Mouse (Mus musculus): ENCODE data around the gene Gm11060. TPM values are rescaled to one million over a fixed set of nuclear protein-coding genes. Genes with fewer than 3 reads are reported as not detected.

Gm11060 gene
- polyA plus RNA-seq, 1 experiment from 2014 or later, result not detected

DNA sequence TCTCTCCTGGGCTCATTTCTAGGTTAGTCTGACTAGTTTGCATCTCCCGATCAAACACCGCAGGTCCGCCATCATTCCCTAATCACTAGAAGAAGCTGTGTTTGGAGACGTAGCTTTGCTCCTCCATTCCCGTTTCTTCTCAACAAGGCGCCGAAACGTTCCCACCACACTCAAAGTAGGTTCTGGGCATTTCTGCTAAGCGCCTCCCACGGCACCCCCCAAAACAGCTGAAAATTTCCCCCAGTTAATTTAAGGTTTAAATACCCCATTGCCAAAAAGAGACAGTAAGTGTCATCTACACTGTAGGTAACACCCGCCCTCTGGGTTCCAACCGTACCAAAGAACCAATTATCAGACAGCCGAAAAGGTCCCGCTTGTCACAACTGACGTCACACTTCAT, 33.8 kb downstream of the Gm11060 start:
- Histone ChIP-seq H3K4me2 (replicated peaks; ENCODE audit: low read depth, low read length) (peak overlapping the region; percentile 69), H3K27ac (ENCODE audit: low read length) (peak overlapping the region; percentile 96), H3K9ac (replicated peaks; ENCODE audit: low read length) (peak overlapping the region; percentile 85), H3K9me3 (ENCODE audit: low read length) (no peaks in the 10 kb centered on the region), H3K27me3 (ENCODE audit: insufficient read depth, low read length) (peaks cover 58% of the 10 kb centered on the region), H3K4me3 (ENCODE audit: low read length) (peak overlapping the region; percentile 76), H3K4me1 (ENCODE audit: insufficient read depth, low read length) (peaks cover 41% of the 10 kb centered on the region), H3K36me3 (ENCODE audit: insufficient read depth, low read length) (no peaks in the 10 kb centered on the region)
- WGBS, result 3% methylated on average over 15 of the region's 15 CpGs
- no peak for ATAC-seq (ENCODE audit: low FRiP score, low TSS enrichment)

DNA sequence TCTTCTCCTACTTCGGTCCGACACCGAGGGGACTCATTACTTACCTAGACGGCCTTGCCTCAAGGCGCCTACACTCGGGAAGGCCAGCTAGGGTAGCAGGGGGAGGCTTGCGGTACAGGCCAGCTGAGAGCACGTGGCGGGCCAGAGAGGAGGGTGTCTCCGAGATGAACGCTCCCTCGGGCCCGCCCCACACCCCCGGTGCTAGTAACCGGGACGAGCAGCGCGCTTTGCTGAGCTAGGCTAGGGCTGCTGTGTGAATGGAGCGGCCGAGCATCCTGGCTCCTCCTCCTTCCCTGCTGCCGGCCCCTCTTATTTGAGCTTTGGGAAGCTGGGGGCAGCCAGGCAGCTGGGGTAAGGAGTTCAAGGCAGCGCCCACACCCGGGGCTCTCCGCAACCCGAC, 34.5 kb downstream of the Gm11060 start, which contains the start of gene Wt1:
Gene Wt1 (plus strand): TSS at position 251 of the 400 bp plus-strand sequence.
- Histone ChIP-seq H3K4me1 (ENCODE audit: insufficient read depth, low read length) (peaks cover 41% of the 10 kb centered on the region), H3K27ac (ENCODE audit: low read length) (peak within 1 kb of the TSS; percentile 96), H3K9ac (replicated peaks; ENCODE audit: low read length) (peak within 1 kb of the TSS; percentile 85), H3K27me3 (ENCODE audit: insufficient read depth, low read length) (peaks cover 58% of the 10 kb centered on the region), H3K4me2 (replicated peaks; ENCODE audit: low read depth, low read length) (peak within 1 kb of the TSS; percentile 69), H3K9me3 (ENCODE audit: low read length) (no peaks in the 10 kb centered on the region), H3K4me3 (ENCODE audit: low read length) (peak within 1 kb of the TSS; percentile 76), H3K36me3 (ENCODE audit: insufficient read depth, low read length) (no peaks in the 10 kb centered on the region)
- 0% methylated on average over 25 of the region's 25 CpGs for WGBS
- ATAC-seq (ENCODE audit: low FRiP score, low TSS enrichment), result peak; percentile 89

DNA sequence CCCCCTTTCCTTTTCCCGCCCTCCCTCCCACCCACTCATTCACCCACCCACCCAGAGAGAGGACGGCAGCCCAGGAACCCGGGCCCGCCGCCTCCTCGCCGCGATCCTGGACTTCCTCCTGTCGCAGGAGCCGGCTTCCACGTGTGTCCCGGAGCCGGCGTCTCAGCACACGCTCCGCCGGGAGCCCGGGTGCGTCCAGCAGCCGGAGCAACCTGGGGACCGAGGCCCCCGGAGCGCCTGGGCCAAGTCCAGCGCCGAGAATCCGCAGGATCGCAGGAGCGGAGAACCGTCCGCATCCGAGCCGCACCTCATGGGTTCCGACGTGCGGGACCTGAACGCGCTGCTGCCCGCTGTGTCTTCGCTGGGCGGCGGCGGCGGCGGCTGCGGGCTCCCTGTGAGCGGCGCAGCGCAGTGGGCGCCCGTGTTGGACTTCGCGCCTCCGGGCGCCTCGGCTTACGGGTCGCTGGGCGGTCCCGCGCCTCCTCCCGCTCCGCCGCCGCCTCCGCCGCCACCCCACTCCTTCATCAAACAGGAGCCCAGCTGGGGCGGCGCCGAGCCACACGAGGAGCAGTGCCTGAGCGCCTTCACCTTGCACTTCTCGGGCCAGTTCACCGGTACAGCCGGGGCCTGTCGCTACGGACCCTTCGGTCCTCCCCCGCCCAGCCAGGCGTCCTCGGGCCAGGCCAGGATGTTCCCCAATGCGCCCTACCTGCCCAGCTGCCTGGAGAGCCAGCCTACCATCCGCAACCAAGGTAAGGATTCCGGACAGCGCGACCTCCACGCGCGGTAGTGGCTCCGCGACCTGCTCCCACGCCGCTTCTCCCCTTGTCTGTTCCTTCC, 35.1 kb downstream of the Gm11060 start:
- ATAC-seq (ENCODE audit: low FRiP score, low TSS enrichment), result peak; percentile 21
- peak overlapping the region; percentile 85 for H3K9ac ChIP-seq (replicated peaks; ENCODE audit: low read length)
- H3K4me3 ChIP-seq (ENCODE audit: low read length), result peak overlapping the region; percentile 76
- H3K27me3 ChIP-seq (ENCODE audit: insufficient read depth, low read length), result peaks cover 61% of the 10 kb centered on the region
- no peaks in the 10 kb centered on the region for H3K9me3 ChIP-seq (ENCODE audit: low read length)
- H3K27ac ChIP-seq (ENCODE audit: low read length), result peak overlapping the region; percentile 96
- no peaks in the 10 kb centered on the region for H3K36me3 ChIP-seq (ENCODE audit: insufficient read depth, low read length)
- H3K4me1 ChIP-seq (ENCODE audit: insufficient read depth, low read length), result peaks cover 44% of the 10 kb centered on the region
- under 1% methylated on average over 85 of the region's 92 CpGs for WGBS
- peak overlapping the region; percentile 69 for H3K4me2 ChIP-seq (replicated peaks; ENCODE audit: low read depth, low read length)

DNA sequence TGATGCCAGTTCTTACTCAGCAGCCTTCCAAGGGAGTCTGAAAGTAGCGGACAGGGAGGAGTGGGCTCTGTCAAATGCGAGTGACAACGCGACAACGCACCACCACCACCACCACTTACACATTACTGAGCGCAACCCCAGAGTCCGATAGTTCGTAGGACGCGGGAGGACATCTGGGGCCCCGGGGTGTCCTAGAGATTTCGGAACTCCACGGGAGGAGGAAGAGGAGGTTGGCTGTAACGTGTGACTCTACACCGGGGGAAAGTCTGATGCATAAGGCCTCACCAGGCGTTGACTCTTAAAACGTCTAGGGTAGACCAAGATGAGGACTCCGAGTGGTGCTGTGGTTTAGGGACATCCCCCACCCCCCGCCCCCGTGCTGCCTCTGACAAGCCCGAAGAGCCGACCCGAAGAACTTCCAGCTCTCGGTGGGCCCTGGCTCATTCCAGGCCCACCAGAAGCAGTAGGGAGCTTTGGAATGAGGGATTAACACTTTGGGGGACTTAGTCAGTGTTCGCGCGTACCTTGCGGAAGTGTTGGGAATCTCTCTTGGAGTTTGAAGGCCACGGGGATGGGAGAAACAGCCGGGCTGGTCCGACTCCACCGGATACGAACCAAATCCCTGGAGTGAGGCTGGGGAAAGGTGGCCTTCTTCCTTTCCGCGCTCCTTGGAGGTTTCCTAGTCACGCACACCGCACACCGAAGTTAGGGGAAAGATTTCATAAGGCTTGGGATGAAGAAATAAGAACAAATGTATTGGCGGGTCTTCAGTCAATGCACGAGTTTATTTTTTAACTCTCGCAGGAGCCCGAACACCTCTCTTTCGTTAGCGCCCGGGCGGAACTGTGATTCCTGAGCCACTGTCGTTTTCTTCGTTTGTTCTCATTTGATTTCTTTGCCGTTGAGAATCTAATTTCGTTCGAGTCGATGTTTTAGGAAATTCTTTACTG, 36.0 kb downstream of the Gm11060 start:
- no peaks in the 10 kb centered on the region for H3K9me3 ChIP-seq (ENCODE audit: low read length)
- H3K36me3 ChIP-seq (ENCODE audit: insufficient read depth, low read length), result no peaks in the 10 kb centered on the region
- peak overlapping the region; percentile 69 for H3K4me2 ChIP-seq (replicated peaks; ENCODE audit: low read depth, low read length)
- peaks cover 44% of the 10 kb centered on the region for H3K4me1 ChIP-seq (ENCODE audit: insufficient read depth, low read length)
- H3K9ac ChIP-seq (replicated peaks; ENCODE audit: low read length), result peak overlapping the region; percentile 85
- peak overlapping the region; percentile 96 for H3K27ac ChIP-seq (ENCODE audit: low read length)
- peaks cover 60% of the 10 kb centered on the region for H3K27me3 ChIP-seq (ENCODE audit: insufficient read depth, low read length)
- H3K4me3 ChIP-seq (ENCODE audit: low read length), result peak overlapping the region; percentile 76
- ATAC-seq (ENCODE audit: low FRiP score, low TSS enrichment), result no peak
- WGBS, result under 1% methylated on average over 52 of the region's 52 CpGs

DNA sequence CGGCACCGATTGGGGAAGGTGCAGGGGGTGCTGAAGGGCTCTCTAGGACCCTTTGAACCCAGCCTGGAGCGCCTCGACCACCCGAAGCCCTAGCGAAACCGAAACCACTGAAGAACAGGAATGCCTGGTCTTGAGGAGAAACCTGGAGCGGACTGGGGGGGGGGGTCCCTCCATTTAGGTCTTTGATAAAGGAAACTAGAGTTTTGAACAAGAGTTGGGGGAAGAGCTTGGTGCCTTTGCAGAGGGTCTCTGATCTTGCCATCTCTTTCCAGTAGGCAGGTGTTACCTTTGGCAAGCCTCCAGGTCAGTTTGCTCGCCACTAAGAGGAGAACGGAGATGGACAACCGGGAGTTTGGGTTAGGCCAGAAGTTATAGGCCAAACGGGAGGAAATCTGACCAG, 36.7 kb downstream of the Gm11060 start:
- Histone ChIP-seq H3K27me3 (ENCODE audit: insufficient read depth, low read length) (peaks cover 60% of the 10 kb centered on the region), H3K4me3 (ENCODE audit: low read length) (peak overlapping the region; percentile 76), H3K4me2 (replicated peaks; ENCODE audit: low read depth, low read length) (peak overlapping the region; percentile 69), H3K9me3 (ENCODE audit: low read length) (no peaks in the 10 kb centered on the region), H3K36me3 (ENCODE audit: insufficient read depth, low read length) (no peaks in the 10 kb centered on the region), H3K4me1 (ENCODE audit: insufficient read depth, low read length) (peaks cover 45% of the 10 kb centered on the region), H3K27ac (ENCODE audit: low read length) (peak overlapping the region; percentile 96), H3K9ac (replicated peaks; ENCODE audit: low read length) (peak overlapping the region; percentile 85)
- WGBS, result 3% methylated on average over 12 of the region's 12 CpGs
- no peak for ATAC-seq (ENCODE audit: low FRiP score, low TSS enrichment)

DNA sequence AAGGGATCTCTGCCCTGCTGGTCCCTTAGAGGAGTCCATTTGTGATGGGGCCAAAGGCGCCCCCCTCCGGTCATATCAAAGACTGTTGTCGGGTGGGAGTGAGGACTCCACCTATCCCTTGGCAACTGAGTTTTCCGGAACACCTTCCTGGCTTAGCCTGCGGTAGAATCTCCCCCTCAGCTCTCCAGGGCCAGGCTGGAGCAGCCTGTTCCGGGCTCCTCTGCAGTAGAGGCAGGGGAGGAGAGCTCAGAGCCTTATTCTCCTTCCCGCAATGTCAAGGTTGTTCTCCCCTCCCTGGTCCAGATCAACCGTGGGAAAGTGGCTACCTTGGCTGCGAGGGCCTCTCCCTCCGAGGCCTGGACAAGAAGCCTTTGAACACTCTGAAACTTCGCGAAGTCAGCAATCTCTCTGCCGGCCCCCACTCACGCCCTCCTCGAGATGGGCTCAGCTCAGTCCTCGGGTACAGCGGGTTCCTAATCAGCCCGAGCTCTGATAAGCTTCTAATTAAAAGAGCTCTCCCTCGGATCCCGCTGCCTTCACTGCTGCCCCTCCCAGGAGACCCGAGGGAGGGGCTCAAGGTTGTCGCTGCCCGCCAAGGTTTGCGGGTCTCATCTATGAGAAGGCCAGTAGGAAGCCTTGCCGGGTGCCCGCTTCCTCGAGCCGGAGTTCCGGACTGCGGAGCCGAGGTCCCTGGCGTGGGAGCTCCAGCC, 38.7 kb downstream of the Gm11060 start:
- Histone ChIP-seq H3K36me3 (ENCODE audit: insufficient read depth, low read length) (no peaks in the 10 kb centered on the region), H3K4me3 (ENCODE audit: low read length) (peak overlapping the region; percentile 76), H3K27me3 (ENCODE audit: insufficient read depth, low read length) (peaks cover 63% of the 10 kb centered on the region), H3K4me2 (replicated peaks; ENCODE audit: low read depth, low read length) (peak overlapping the region; percentile 69), H3K27ac (ENCODE audit: low read length) (peak overlapping the region; percentile 86), H3K9ac (replicated peaks; ENCODE audit: low read length) (peak overlapping the region; percentile 85), H3K4me1 (ENCODE audit: insufficient read depth, low read length) (peaks cover 45% of the 10 kb centered on the region), H3K9me3 (ENCODE audit: low read length) (no peaks in the 10 kb centered on the region)
- peak; percentile 12; the same call in 1 of the 2 replicates for ATAC-seq (ENCODE audit: low FRiP score, low TSS enrichment)
- WGBS, result 4% methylated on average over 32 of the region's 32 CpGs

DNA sequence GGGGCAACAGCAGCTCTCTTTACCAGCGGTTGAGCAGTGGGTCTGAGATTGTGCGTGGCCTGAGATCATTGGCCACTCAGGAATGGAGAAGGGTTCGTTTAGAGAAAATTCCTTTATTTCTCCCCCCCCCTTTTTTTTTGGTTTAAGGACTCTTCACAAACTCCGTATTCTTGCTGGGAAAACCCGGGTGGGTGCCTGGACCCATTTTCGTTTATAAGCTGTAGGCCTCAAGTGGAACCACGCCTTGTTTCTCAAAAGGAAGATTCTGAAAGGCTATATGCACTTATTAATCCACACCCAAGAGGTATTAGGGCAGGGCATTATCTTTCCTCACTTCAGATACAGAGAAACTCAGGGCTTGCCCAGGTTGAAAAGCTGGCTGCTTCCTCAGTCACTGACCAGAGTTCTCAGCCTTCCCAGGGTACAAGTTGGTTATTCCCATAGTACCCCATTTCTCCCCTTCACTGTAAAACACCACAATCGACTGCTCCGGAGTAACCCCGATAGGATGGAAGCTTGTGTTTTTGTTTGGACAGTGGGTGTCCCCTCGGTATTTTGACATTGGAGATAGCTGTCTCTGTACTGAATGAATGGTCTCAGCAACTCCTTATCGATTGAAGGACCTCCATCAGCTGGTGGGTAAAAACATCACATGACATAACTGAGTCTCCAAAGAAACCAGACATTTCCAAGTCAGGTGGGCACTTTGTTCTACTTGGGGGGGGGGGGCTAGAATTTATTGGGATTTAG, 39.4 kb downstream of the Gm11060 start:
- Histone ChIP-seq H3K36me3 (ENCODE audit: insufficient read depth, low read length) (no peaks in the 10 kb centered on the region), H3K4me3 (ENCODE audit: low read length) (peak overlapping the region; percentile 76), H3K27ac (ENCODE audit: low read length) (peak overlapping the region; percentile 86), H3K4me1 (ENCODE audit: insufficient read depth, low read length) (peaks cover 44% of the 10 kb centered on the region), H3K4me2 (replicated peaks; ENCODE audit: low read depth, low read length) (peak overlapping the region; percentile 69), H3K9ac (replicated peaks; ENCODE audit: low read length) (peak overlapping the region; percentile 85), H3K9me3 (ENCODE audit: low read length) (no peaks in the 10 kb centered on the region), H3K27me3 (ENCODE audit: insufficient read depth, low read length) (peaks cover 59% of the 10 kb centered on the region)
- ATAC-seq (ENCODE audit: low FRiP score, low TSS enrichment), result no peak
- 17% methylated on average over 12 of the region's 12 CpGs for WGBS

DNA sequence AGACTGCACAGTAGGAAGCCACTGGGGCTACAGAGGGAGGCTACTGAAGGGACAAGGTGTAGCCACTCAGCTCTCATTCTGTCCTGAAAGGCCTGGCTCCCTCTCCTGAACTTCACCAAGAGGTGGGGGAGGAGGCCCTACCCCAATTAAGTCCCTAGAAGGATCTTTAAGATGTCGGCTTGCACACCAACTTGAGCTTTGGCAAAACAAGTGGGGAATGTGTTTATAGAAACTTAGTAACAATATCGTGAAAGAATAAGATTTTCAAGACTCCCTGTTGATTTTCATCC, 39.9 kb downstream of the Gm11060 start:
- H3K36me3 ChIP-seq (ENCODE audit: insufficient read depth, low read length), result no peaks in the 10 kb centered on the region
- H3K9ac ChIP-seq (replicated peaks; ENCODE audit: low read length), result peak overlapping the region; percentile 85
- ATAC-seq (ENCODE audit: low FRiP score, low TSS enrichment), result no peak
- no peaks in the 10 kb centered on the region for H3K9me3 ChIP-seq (ENCODE audit: low read length)
- H3K4me2 ChIP-seq (replicated peaks; ENCODE audit: low read depth, low read length), result peak overlapping the region; percentile 69
- peaks cover 61% of the 10 kb centered on the region for H3K27me3 ChIP-seq (ENCODE audit: insufficient read depth, low read length)
- peaks cover 44% of the 10 kb centered on the region for H3K4me1 ChIP-seq (ENCODE audit: insufficient read depth, low read length)
- H3K4me3 ChIP-seq (ENCODE audit: low read length), result peak overlapping the region; percentile 76
- peak overlapping the region; percentile 86 for H3K27ac ChIP-seq (ENCODE audit: low read length)
- WGBS, result 19% methylated on average over 2 of the region's 2 CpGs

DNA sequence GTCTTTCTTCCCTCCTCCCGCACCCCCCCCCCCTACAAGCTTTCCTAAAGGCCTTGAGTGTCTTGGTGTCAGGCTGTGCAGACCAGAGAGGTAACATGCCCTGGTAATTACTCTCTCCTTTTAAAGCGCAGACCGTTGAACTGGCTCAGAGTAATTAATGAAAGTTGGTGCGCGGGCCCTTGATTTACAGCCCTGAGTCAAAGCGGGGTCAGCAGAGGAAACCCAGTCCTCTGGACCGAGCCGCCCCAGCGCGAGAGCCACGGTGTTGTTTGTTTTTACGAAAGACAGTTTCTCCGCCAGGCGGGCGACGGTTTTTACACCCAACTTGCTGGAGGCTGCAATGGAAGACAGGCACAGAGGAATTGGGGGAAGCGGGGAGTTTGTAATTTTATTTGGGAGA, 40.5 kb downstream of the Gm11060 start:
- peak overlapping the region; percentile 86 for H3K27ac ChIP-seq (ENCODE audit: low read length)

More for the DNA sequence above, 40.5 kb downstream of the Gm11060 start:
- peak; percentile 82 for ATAC-seq (ENCODE audit: low FRiP score, low TSS enrichment)
- H3K4me1 ChIP-seq (ENCODE audit: insufficient read depth, low read length), result peaks cover 44% of the 10 kb centered on the region
- H3K36me3 ChIP-seq (ENCODE audit: insufficient read depth, low read length), result no peaks in the 10 kb centered on the region
- no peaks in the 10 kb centered on the region for H3K9me3 ChIP-seq (ENCODE audit: low read length)
- peaks cover 59% of the 10 kb centered on the region for H3K27me3 ChIP-seq (ENCODE audit: insufficient read depth, low read length)
- WGBS, result under 1% methylated on average over 16 of the region's 17 CpGs
- peak overlapping the region; percentile 69 for H3K4me2 ChIP-seq (replicated peaks; ENCODE audit: low read depth, low read length)
- peak overlapping the region; percentile 76 for H3K4me3 ChIP-seq (ENCODE audit: low read length)
- H3K9ac ChIP-seq (replicated peaks; ENCODE audit: low read length), result peak overlapping the region; percentile 85
